Comparison of ENCODE assay signal across 8 mouse cellular contexts in genomic region chr15:100757527-100757978, GRCm38 (mm10). TPM values are rescaled to one million over a fixed set of nuclear protein-coding genes. Genes with fewer than 3 reads are reported as not detected.
A peak's percentile ranks its signal among the peaks of the same experiment; 100 is the strongest.
DNase-seq lines count a peak whose midpoint lies in the region; ATAC-seq and TF ChIP-seq lines count a peak whose summit lies in the region.

No protein-coding gene starts in this region.

- TF ChIP-seq CTCF in cortical plate, adult 2 months (IDR thresholded peaks at IDR 0.05; ENCODE audit: extremely low read depth, insufficient read depth, low read length), result peak; percentile 91

- peak overlapping the region; percentile 26; the same call in 1 of the 2 replicates for H3K4me2 ChIP-seq in heart, embryonic 15.5 days

- no peak for TF ChIP-seq POLR2A in cortical plate, adult 2 months (IDR thresholded peaks at IDR 0.05; ENCODE audit: extremely low read depth, insufficient read depth, low read length)

- WGBS in heart, embryonic 15.5 days, result 0% methylated on average over 7 of the region's 7 CpGs

- no peaks in the 10 kb centered on the region for H3K9me3 ChIP-seq in heart, embryonic 15.5 days (replicated peaks)

- intact Hi-C loops in heart, postnatal 25 days (cut with DNase I), result loop anchor here (2.0 to 5.0 kb wide), 3 partner anchors 81 to 285 kb away; no protein-coding TSS in a partner anchor

- no peaks in the 10 kb centered on the region for H3K36me3 ChIP-seq in heart, embryonic 15.5 days

- peaks cover 40% of the 10 kb centered on the region for H3K27me3 ChIP-seq in heart, embryonic 15.5 days

- 0 out of 2 replicates have a peak, but pooled peaks cover 2% of the 10 kb centered on the region for H3K4me1 ChIP-seq in cortical plate, adult 2 months (ENCODE audit: control insufficient read depth, insufficient read depth, low read length)
- H3K4me1 ChIP-seq in heart, embryonic 15.5 days (replicated peaks), result peaks cover 21% of the 10 kb centered on the region

- no peak overlapping the region for H3K4me3 ChIP-seq in cortical plate, adult 2 months (ENCODE audit: insufficient read depth, low read length)
- H3K4me3 ChIP-seq in heart, embryonic 15.5 days, result no peak overlapping the region

- no peak for ATAC-seq in heart, embryonic 15.5 days (replicated peaks; ENCODE audit: insufficient number of reproducible peaks, insufficient read depth, low FRiP score, low read depth)

- no peak overlapping the region for H3K9ac ChIP-seq in heart, embryonic 15.5 days

- peak; percentile 89 for DNase-seq in heart, adult 11 months
- DNase-seq in heart, postnatal 25 days (ENCODE audit: low spot score), result no peak
- DNase-seq in T-cell, adult 2 months (ENCODE audit: low spot score), result peak; percentile 70
- DNase-seq in kidney, postnatal 4 days, result peak; percentile 63 to 79
- peak; percentile 67 for DNase-seq in lung, postnatal 25 days (ENCODE audit: low spot score)
- DNase-seq in spleen, postnatal 10 days (ENCODE audit: low spot score in 2 of 2), result peak; percentile 42 to 74

- no peak overlapping the region for H3K27ac ChIP-seq in cortical plate, adult 2 months (ENCODE audit: insufficient read depth, low read length)
- H3K27ac ChIP-seq in heart, embryonic 15.5 days, result no peak overlapping the region

RNA-seq across cellular contexts. Expression of gene Slc4a8, which starts 4.0 kb away (rescaled TPM):
- 1 to 10 TPM; 3.0 to 3.9 TPM for total RNA-seq in heart, postnatal 25 days (2021)
- polyA plus RNA-seq in cortical plate, adult 2 months (2012; rRNA removed), result 31.4 and 36.0 TPM in 2 replicates
- 0.53 and 1.7 TPM in 2 replicates for polyA plus RNA-seq in heart, embryonic 15.5 days (2015; fragmentation: Nextera tagmentation; extraction: Ambion mirVana)

RNA-seq across cellular contexts. Expression of gene Galnt6, which starts 28.4 kb away (rescaled TPM):
- total RNA-seq in heart, postnatal 25 days (2021), result 1 to 10 TPM in 1 of 2 experiments, under 1 TPM in 1; 0.99 to 1.2 TPM
- polyA plus RNA-seq in cortical plate, adult 2 months (2012; rRNA removed), result 6.5 and 8.2 TPM in 2 replicates
- polyA plus RNA-seq in heart, embryonic 15.5 days (2015; fragmentation: Nextera tagmentation; extraction: Ambion mirVana), result 0.31 and 1.2 TPM in 2 replicates

Comparison
In these comparisons a context has a peak if more than half of its experiments do, and no peak if none do; other contexts are left out.
1. RNA of gene Slc4a8, which starts 4.0 kb away (polyA plus RNA-seq): 31.4 to 36.0 TPM in cortical plate, adult 2 months; 0.53 to 1.7 TPM in heart, embryonic 15.5 days; every median in the first group is over 10 times any median in the second.